Mouse (Mus musculus): ENCODE results near the gene Ccdc8.

The Ccdc8 gene

GRCm38 (mm10) chr7:16976298-16976697 is 16.2 kb upstream of the Ccdc8 start:
- DNase-seq (ENCODE audit: low spot score in 2 of 2): no peak

DNA sequence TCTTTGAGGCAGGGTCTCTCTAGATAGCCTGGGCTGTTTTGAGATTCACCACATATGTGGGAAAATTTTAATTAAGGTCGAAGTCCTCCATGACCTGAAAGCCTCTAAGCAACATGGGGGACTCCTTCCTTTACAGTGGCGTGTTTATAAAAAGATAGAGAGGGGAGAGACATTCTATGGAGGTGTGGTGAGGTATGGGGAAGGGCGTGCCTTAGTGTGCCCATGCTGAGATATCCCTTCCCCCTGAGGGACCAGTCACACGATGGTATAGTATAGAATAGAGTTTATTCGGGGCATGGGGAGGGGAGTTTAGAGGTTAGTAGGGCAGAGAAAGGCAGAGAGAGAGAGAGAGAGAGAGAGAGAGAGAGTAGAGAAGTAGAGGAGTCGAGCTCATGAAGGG is 14.3 kb upstream of the Ccdc8 start:
- no peak for DNase-seq (ENCODE audit: low spot score in 2 of 2)

- no peak for DNase-seq (ENCODE audit: low spot score in 2 of 2)
These were observed 13.9 kb upstream of the Ccdc8 start for GRCm38 (mm10) chr7:16978593-16978992.

- DNase-seq (ENCODE audit: low spot score in 2 of 2): peak; percentile 28 to 40
These were observed 12.2 kb upstream of the Ccdc8 start for GRCm38 (mm10) chr7:16980348-16980747.

DNA sequence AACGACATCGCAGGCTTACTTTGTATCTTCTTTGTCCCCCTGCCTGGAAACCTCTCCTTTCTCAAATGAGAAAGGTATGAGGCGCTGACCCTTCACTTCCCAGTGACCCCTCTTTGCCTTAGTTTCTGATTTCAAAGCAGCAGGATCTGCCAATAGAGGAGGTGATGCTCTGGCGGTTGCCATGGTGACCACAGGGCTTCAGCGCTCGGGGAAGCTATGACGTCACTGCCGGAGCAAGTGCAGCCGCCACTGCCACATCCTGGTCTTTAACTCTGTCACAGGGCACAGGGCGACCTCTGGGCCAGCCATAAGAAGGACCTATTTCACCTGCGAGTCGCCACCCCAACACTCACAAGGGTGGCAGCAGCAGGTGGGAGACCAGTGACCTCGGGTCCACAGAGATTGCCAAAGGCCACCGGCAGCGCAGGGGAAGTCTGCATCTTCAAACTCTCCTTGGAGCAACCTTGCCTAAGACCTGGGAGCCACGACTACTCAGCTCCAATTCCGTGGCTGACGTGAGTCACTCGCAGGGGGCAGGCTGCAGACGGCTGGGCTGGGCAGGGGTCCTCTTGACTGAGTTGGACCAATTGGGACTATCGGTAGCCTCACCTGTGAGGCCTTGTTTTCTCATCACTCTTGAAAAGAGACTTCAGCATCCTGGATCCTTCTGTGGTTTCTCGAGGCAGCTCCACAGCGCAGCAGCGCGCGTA is 9.5 kb upstream of the Ccdc8 start, which contains the start of gene Gm42372:
Gene Gm42372, plus strand, starts transcription at position 228 of the 710 bp plus-strand sequence.
- DNase-seq (ENCODE audit: low spot score in 2 of 2): no peak

DNA sequence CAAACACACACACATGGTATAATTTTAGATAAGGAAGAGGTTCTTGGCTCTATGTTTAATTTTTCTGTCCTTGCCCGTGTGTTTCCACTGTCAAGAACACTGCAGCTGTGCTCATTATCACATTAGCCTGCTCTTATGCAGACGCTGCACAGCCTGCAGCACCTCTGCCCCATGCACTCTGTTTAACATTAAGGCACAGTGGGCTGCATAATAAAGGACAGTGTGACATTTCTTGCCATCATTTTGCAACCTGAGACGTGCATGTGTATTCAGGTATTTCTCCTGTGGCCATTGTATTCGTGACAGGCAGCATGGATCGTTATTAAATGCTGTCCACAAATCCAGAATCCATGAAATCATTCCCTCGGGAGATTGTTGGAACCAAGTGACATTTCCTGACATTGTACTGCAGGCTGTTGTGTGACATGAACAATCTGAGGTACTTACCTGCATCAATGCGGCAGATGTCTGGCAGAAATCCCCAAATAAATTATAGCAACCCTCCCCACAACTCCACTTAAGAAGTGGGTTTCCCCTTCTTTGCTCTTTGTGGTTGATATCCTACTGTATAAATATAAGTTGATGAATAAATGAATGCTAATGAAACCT is 4.9 kb upstream of the Ccdc8 start:
- DNase-seq (ENCODE audit: low spot score in 2 of 2): no peak

DNA sequence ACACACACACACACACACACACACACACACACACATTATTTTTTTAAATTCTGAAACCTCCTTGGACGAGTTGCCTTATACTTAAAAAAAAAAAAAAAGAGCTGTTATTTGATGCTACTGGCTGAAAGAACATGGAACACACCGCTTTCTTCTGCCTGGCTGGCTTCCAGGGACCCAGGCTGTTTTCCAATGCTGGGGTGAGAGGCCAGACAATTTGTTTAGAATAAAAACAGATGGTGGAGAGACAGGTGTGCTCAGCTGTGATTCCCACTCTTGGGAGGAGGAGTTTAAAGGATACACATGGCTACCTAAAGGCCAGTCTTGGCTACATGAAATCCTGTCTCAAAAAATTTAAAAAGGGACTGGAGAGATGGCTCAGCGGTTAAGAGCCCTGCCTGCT is 4.1 kb upstream of the Ccdc8 start:
- peak in 1 of 2 experiments; percentile 54 for DNase-seq (ENCODE audit: low spot score in 2 of 2)

DNA sequence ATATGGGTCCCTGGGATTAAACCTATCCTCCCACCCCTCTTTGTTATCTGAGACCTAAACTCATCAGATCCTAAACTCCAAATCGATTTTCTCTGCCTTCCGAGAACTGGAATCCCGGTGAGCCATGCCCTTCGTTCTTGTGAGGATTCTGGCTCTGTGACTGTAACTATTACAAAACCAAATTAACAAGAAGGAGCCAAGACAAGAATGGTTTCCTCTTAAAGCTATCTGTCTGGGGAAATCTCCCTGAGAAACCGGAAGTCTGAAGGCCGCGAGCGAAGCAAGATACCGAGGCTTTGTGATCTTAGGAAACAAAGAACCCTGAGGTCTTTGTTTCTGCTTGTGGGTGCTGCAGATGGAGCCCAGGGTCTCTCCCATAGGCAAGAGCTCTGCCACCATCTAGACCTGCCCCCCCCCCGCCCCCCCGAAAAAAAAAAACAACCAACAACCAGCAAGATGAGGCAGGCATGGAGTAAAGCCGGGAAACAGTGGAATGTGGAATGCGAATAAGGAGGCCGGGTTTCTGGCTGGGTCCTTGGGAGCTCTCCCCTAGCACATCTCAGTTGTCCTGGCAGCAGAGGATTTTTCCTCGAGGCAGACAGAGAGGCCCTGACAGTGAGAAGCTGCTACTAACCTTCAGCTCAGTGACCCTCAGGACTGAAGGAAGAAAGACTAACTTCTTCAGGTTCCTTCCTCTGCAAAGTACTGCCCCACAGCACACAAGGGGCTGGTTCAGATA is 2.3 kb upstream of the Ccdc8 start:
- DNase-seq (ENCODE audit: low spot score in 2 of 2): no peak

DNA sequence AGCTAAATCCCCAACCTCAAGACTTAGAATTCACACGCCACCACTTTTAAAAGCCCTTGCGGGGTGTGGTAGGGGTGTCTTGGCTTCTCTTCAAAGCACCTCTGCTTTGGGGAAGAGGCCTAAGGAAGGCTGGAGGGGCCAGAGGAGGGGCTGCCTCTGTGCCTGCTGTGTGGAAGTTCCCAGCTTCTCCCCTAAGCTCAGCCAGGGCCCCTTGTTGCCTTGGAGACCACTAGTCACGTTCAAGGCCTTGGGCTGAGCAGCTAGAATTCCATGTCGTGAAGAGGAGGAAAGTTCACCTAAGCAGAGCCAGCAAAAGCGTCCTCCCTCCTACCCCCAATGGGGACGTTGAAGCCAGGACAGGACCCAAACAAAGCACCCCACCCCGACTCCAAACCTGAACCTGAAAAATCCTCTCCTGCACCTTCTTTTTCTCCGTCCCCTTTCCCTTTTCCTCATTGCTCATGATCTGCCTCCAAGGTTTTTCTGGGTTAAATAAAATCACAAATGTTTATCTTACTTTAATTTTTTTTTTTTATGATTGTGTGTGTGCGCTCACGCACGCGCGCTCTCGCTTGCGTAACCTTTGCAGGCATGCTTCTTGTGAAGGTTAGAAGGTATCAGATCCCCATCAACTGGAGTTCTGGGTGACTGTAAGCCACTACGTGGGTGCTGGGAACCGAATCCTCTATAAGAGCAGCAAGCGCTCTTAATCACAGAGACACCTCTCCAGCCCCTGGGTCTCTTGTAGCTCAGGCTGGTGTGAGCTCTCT is 642 bp upstream of the Ccdc8 start:
- no peak for DNase-seq (ENCODE audit: low spot score in 2 of 2)

- peak; percentile 66 to 80 for DNase-seq (ENCODE audit: low spot score in 2 of 2)
These were observed 1.3 kb downstream of the Ccdc8 start for GRCm38 (mm10) chr7:16993651-16994399.

GRCm38 (mm10) chr7:16994400-16994799 is 1.9 kb downstream of the Ccdc8 start:
- DNase-seq (ENCODE audit: low spot score in 2 of 2): no peak

GRCm38 (mm10) chr7:16995345-16995744 is 2.8 kb downstream of the Ccdc8 start:
- no peak for DNase-seq (ENCODE audit: low spot score in 2 of 2)

DNA sequence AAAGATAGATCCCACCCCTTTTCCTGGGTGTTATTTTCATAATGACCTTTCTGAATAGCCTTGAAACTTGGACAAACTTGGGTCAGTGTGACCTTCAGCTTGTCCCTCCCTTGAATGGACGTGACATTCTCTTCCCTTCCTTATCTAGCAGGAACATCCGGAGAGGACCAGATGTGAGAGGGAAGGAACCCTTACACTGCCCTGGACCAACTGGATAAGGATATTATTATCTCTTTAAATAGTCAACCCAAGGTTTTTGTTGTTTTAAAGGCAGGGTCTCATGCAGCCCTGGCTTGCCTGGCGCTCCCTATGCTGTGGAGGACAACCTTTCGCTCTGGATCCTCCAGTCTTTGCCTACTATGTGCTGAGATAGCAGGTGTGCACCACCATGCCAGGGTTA is 6.7 kb downstream of the Ccdc8 start:
- no peak for DNase-seq (ENCODE audit: low spot score in 2 of 2)

GRCm38 (mm10) chr7:16999650-17000049 is 7.1 kb downstream of the Ccdc8 start:
- DNase-seq (ENCODE audit: low spot score in 2 of 2): peak; percentile 88

DNA sequence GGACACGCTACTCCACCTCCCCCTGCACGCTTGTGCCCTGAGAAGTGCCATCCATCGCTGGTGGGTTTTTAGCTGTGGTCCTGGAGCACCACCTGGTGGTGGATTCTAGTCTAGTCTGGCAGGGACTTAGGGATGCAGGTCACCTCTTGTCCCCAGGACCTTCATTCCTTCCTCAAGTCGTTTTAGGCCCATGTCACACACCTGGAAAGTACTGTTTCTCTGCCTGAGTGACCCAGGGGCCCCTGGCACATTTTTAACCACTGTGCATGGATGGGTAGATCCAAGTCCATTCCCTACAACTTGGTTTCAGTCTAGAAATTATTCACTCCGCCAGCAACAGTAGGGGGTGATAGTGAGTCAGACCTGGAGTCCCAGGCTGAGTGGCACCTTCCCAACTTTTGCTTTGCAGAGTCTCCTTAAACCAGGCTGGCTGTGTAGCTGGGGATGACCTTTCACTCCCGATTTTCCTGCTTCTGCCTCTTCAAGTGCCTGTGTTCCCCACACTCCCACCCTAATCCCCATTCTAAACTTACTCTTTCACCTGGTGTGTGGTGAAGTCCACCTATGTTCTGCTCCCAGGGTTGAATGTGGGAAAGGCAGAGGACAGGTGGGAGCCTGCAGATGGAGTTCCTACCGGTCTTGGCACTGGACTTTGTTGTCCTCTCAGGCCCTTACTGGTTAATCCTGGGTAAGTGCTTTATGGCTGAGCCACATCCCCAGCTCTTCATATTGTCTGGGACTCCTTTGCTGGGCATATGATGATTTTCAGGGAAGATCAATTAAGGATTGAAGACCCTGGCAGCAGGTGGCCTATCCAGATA is 10.1 kb downstream of the Ccdc8 start:
- peak; percentile 64 to 72 for DNase-seq (ENCODE audit: low spot score in 2 of 2)

- DNase-seq (ENCODE audit: low spot score in 2 of 2): no peak
These were observed 10.9 kb downstream of the Ccdc8 start for GRCm38 (mm10) chr7:17003230-17003960.

DNA sequence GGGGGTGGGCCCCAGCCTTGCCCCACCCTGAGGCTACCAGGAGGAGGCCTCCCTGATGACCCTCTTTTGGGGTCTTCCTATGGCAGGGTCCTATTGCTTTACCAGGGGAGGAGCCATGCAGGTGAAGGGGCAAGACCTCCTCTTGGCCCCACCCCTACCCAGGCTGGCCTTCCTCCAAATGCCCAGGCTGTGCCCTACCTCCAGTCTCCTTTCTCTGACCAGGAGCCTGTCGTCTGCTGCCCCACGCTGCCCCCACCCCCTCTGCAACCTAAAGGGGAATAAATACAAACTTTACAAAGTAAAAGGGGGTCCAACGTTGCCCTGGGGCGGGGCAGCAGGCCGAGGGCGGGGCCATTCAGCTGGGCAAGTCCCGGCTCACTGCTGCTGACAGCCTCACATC is 12.2 kb downstream of the Ccdc8 start:
- no peak for DNase-seq (ENCODE audit: low spot score in 2 of 2)

DNA sequence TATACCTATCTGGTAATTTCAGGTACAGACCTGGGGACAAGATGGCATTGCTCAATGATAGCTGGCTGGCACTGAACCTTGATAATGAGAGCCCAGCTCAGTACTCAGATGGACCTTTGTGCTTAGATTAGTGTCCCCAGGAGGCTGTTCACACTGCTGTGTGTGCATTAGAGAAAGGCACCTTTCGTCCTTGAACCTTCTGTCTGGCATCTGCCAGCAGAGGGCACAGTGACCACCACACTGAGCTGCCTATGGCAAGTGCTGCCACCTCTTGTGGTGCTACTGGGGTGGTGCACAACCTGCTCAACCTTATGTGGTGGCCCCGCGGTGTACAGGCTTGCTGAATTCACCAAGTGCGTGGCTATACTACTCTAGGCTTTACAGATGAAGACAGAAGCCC is 14.8 kb downstream of the Ccdc8 start:
- no peak for DNase-seq (ENCODE audit: low spot score in 2 of 2)

DNA sequence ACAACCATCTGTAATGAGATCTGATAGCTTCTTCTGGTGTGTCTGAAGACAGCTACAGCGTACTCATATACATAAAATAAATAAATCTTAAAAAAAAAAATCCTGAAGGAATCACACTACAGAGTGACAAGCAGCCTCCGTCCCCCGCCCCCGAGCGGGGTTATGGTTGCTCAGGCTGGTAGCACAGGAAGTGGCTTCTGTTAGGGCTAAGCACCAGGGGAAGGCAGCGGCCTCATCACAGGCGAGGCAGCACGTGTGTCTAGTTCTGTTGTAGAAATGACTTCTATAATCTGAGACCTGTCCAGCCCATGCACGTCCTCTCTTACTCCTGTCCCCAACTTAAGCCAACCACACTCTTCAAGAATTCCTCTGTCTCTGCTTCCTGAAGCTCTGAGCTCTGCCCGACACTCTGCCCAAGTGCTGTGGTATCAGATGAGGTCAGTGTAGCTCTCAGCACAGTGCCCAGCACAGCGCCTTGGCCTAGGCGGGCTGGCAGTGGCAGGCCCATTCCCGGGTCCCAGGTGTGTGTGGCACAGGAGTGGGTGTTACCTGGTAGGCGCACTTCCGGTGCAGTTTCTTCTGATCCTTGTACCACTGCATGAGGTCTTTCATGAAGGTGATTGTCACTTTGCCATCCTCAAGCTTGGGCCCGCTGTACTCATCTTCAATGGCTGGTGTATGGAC is 17.0 kb downstream of the Ccdc8 start:
- no peak for DNase-seq (ENCODE audit: low spot score in 2 of 2)

Measured in urinary bladder, postnatal 36 days (tissue).